Mouse (Mus musculus): Measurements from ENCODE around the gene Hs3st3b1.

Gene Hs3st3b1

DNA sequence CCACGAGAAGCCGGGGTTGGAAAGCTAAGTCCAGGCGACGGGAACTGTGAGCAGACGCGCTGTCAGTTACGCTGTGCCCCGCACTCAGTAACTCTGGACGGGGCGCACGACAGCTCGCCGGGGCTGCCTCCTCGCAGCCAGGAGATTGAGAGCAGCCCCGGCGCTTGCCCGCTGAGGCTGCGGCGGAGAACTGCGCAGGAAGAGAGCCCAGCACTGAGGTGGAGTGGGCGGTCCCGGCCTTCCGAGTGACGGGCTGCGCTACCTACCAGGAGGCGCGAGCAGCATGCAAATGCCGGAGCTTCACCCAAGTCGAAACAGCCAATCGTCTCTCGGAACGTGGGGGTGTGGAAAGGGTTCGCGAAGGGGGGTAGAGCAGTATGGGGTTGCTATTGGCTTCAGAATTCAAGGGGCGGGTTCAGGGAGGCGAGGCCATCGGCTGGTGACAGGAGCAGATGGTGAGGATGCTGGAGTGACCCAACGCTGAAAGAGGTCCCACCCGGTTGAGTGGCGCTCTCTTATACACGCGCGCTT lies at the start of gene Hs3st3b1:
Hs3st3b1 (minus strand) TSS at position 200 of the 531 bp plus-strand sequence.
- peak; percentile 87 for DNase-seq

DNA sequence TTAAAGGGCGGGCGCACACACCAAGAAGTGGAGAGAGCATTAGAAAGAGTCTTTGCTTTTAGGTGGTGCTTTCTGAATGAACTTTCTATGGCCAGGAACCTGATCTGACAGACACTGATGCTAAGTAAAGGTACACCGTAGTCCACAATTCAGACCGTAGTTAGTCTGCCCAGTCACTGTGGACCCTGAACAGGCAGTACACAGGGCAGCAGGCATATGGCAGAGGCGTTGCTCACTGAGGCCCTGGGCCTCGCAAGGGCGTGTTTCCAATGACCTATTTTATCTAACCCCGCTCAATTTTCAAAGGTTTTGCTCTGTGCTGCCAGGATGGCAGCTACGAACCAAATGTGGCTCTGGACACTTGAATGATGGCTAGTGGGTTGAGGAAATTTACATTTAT lies 49.4 kb upstream of the Hs3st3b1 start:
- DNase-seq, result no peak

DNA sequence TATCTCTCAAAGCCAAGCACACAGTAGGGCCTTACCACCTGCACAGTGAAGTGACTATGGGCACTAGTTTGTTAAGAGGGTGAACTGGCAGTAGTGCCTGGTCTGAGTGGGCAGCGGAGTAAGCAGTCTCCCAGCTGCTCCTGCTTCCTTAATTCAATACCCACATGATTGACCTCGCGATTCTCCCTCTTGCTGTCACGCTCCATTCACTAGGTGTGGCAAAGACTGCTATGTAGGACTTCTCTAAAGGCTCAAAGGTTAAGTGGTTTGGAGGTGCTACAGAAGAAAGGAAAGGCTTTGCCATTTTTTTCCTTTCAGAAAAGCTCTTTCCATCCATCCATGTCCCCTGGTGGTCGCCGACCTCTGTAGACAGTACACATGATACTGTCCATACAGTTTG lies 48.7 kb upstream of the Hs3st3b1 start:
- DNase-seq, result no peak

DNA sequence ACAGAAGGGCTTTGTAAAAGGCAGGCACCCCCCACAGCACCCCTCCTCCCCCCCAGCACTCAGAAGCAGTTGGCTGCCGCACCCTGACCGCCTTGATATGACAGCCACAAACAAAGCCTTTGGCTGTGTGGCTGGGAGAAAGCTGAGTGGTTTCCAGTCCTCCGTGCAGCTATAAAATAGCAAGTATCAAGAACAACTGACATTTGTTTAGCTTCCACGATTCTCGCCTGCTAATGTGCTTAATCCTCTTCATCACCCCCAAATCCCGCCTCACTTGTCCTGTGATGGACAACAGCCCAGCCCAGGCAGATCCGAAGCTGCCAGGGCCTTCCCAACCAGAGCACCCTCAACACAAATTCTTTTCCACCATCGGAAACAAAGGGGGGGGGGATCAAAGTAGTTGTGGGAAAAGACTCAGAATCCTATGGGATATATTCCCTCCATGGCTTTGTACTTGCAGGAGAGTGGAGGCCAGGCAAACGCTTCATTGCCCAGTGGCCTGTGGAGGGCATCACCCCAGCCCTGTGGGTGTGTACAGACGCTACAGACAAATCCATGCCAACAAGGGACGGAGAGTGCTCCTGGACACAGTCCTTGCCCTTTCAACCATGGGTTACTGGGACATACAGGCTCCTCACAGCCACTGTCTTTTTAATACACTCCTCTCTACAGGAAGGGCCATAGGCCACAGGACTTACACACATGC lies 47.3 kb upstream of the Hs3st3b1 start:
- DNase-seq, result peak; percentile 42

DNA sequence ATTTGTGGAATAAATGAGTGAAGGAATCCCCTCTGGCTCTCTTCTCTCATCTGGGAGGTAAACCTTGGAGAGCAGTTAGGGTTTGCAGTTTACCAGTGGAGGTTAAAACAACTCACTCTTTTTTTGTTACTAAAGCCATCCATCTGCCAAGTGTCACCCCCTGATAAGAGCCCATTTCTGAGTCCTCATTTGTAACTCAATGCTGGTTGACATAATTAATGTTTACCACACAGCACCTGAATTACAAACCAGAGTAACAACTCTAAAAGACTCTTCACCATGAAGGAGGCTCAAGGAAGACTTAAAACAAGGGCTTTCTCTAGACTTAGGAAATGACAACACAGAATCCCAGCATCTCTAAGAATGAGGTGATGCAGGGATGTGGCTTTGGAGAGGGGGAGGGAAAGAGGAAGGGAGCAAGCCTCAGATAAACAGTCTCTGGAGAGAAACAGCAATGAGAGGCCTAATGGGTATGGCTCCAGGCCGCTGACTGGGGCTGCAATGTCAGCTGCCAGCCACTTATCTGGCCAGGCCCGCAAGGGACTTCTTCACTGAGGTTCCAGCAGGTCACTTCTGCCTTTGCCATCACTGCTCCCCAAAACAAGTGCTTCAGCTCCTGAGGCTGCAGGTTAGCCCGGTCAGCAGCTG lies 46.4 kb upstream of the Hs3st3b1 start:
- DNase-seq, result peak; percentile 35

DNA sequence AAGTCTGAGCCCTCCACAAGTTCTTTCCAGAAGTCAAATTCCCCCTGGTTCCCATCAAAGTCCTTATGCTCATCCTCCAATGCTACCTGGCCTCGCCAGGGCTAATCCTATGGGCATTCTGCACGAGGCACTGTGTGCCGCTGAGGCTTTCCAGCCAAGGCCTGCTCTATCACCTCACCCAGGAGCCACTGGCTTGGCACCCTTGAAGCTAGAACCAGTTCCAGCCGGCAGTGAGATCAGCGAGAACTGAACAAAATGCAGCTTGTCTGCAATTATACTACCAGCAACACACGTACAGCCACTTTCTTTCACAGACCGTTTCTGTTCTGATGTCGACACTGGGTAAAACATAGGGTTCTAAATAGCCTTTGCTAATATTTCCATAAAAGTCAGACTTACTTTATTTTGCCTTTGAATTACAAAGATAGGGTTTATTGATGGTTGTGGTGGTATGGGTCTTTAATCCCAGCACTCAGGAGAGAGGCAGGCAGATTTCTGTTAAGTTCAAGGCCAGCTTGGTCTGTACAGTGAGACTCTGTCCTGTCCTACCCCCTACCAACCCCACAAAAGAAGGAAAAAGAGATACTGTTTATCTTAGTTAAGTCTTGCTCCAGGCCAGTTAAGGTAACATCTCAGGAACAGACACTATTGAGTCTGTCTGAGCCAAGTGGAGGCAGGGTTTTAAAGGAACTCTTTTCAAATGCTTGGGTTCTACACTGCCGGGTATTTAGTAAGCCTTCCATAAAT lies 45.7 kb upstream of the Hs3st3b1 start:
- DNase-seq, result no peak

DNA sequence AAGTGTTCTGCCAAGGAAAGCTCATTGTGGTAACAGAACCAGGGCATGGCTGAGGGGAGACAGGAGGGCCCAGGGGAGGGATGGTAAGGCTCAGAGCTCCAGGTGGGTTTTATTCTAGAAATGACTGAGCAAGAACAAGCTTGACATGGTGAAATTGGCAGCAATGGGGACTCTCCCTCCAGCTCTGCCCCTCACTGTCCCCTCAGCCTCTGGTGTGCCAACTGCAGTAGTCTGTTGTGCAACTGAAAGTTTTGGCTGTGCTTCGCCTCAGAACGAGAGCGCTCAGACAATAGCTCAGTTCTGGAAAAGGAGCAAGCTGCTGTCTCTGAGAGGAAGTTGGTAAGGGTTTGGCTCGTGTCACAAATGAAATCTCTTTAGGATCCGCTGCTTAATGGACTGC lies 43.3 kb upstream of the Hs3st3b1 start:
- no peak for DNase-seq

DNA sequence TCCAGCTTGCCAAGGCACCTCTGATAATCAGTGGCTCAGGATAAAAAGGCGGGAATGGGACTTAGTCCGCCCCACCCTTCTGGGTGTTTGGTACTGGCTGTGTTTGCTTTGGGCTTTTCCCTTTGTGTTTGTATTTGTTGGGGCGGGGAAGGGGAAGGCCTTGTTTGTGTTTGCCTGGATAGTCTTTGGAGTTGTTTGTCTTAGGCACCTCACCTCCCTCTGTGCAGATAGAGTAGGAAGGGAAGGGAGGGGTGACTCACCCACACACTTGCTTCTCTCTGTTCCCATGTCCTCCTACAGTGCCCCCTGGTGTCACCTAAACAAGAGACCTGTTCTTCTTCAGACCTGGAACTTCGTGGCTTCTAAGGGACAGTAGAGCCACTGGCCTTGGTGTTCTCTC lies 35.1 kb upstream of the Hs3st3b1 start:
- peak; percentile 45 for DNase-seq

DNA sequence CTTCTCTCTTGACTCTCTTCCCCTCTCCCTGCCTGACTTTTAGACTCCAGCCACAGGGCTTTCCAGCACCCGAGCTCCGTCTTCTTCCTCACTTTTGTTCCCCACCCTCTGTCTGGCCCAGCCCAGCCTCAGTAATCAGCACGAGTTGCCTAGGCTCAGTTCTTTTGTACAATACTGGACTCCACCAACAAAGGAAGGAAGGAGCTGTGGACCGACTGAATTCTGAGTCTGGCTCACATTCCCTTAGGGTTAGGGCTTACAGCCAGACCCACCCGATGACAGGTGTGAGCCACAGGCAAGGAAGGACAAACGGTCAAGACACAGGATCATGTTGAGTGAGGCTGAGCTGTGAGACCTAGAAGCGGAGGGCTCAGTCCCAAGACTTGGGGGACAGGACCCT lies 34.7 kb upstream of the Hs3st3b1 start:
- no peak for DNase-seq

DNA sequence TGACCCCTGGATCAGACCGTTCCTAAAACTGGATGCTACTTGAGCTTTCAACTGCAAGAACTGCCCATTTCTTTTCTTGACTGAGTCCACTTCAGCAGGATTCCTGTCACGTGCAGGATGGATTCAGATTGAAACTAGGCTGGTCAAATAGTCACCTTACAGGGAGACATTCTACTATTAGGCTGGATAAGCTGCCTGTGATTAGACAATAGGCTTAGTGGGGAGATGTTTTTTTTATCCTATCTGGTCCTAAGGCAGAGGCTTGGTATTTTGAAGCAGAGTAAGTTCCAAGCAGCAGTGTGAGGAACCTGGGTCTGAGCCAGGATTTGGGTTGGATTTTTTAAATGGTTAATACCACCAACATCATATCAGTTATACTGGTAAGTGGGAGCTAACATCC lies 31.8 kb upstream of the Hs3st3b1 start:
- DNase-seq, result no peak

DNA sequence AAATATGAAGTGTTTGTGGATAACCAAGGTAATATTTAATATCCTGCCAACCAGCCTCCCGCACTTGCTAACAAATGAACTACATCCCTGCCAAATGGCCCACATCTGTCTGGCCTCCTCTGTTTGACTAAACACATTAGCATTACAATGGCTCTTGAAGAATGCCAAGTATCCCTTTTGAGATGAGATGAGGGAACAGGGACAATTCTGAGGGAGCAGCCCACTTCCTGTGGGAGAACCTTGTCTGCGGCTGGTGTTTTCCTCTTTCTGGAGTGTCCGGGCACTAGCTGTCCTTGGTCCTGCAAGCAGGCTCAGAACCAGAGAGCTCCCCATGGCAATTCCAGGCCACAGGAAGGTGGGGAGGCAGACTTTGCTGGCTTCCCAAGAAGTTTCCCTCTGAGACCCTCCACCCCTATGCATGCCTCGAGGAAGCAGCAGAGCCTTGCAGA lies 30.7 kb upstream of the Hs3st3b1 start:
- no peak for DNase-seq

DNA sequence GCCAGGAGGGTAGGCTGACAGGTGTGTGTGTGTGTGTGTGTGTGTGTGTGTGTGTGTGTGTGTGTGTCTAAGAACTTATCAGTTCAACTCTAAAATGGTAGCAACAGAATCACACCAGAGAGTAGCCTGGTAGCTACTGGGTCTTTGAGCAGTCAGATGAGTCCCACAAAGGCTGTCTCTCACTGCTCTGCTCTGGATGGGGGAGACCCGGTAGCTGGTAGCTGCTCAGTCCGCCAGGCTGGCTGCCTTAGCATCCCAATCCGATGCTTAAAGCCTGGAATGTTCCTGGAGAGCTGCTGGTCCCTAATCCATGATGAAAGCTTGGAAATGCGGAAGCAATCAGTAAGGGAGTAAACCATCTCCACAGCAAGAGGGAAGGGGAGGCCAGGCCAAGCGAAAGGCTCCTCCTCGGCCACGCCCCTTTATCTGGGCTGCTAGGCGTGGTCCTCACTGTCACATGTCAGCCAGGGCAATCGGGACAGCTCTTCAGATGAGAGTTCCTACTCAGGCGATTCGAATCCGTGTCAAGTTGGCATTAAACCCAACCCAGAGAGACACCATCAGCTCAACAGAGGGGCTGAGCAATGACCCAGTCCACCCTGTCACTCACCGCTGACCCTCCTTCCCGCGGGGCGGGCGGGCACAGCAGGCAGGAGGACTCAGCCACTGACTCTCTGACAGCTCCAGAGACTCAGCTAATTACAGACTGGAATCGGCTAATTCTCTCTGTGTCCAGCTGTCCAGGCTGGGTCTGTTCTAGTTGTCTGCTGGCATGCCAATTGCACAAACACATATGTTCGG lies 29.9 kb upstream of the Hs3st3b1 start:
- peak; percentile 72 for DNase-seq

DNA sequence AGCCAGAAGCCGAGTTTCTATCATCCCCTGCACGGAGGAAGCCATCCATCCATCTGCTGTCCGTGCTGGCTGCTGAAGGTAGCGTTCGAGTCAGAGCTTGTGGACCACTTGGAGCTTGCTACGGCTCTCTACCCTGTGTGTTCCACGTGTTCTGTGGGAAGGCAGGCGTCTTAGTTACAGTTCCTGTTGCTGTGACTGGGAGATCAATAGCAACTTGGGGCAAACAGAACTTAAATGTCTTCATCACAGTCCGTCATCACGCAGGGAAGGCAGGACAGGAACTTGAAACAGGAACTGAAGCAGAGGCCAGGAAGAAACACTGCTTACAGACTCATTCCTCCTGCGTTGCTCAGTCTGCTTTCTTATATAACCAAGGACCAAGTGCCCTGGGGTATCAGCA lies 26.3 kb upstream of the Hs3st3b1 start:
- DNase-seq, result no peak

DNA sequence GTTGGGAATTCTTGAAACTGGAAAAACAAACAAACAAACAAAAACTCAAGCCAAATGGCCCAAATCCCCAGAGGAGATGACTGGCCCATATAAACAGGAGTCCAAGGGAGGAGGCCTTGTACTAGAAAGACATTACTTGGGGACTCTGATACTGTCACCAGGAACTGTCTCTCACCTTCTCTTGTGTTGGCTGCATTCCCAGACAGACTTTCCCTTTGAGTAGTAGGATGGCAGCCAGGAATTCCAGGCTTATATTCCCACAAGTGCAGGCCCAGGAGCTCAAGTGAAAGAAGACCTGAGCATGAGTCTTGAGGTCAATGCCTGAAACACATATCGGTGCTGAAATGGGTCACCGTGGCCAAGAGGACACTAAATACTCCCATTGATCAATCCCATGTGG lies 24.9 kb upstream of the Hs3st3b1 start:
- DNase-seq, result no peak

DNA sequence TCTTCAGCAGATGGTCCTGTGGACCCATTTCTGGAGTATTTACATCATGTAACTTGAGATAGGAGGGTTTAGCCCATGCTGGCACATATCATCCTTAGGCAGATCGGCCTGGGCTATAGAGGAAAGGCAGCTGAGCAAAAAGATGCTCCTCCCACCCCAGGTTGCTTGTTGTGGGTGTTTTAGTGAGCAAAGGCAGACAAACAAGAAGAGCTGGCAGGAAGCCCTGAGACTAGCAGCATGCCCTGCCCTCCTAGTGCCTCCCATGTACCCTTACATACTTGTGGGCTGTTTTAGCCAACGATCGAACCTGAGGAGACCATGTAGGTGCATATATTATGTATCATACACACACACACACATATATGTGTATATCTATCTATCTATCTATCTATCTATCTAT lies 21.9 kb upstream of the Hs3st3b1 start:
- no peak for DNase-seq

DNA sequence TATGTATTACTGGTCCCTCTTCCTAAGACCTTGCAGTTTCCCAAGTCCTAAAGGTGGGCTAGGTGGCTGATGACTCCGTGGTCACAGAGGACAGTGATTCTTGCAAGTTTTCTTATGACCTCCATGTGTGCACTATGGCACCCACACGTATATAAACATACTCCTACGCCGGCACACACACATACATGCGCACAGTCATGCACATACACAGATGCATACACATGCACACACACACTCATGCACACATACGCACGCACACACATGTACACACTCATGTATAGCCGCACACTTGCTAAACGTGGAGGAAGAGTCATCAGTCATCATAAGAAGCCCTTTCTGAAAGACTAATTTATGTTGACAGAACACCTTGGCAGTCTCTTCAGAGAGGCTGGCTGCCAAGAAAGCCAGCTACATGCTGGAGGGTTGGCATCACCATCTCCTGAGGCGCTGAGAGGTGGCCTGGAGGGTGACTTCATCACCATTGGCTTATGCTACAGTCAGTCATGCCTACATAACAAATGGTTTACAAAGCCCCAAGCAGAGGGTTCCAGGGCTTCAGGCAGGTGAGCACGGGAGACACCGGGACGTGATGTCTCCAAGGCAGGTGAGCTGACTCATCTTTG lies 21.3 kb upstream of the Hs3st3b1 start:
- DNase-seq, result no peak

DNA sequence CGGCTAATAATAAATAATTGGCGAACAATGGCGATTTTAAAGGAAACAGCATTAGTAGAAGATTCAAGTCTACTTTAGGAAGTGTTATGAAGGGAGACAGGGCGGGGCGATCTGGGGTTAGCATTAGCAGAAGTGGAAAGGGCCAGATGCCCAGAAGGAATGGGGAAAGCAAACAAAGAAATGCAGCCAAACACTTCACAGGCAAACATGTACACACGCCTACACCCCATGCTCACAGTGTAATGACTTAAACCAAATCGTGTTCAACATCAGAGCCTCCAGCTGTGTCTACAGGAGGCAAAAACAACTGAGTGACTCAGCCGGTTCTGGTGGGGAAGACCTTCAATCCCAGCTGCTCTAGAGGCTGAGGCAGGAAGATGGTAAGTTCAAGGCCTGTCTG lies 20.1 kb upstream of the Hs3st3b1 start:
- no peak for DNase-seq

DNA sequence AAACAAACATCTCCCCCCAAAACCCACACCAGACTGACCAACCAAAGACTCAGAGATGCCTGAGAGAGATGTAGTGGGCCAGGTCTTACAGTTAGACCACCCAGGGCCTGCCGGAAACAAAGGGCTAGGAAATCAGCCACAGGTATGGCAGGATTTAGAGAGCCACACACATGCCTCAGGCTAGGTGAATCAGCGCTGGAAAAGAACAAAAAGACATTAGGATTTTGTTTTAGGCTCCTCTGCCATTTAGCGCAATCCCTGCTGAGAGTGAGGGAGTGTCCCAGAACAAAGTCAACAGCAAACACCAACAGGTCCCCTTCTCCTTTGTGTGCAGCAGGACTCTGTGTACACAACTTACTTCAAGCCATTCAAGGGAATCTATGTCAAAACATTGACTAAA lies 14.6 kb upstream of the Hs3st3b1 start:
- no peak for DNase-seq

DNA sequence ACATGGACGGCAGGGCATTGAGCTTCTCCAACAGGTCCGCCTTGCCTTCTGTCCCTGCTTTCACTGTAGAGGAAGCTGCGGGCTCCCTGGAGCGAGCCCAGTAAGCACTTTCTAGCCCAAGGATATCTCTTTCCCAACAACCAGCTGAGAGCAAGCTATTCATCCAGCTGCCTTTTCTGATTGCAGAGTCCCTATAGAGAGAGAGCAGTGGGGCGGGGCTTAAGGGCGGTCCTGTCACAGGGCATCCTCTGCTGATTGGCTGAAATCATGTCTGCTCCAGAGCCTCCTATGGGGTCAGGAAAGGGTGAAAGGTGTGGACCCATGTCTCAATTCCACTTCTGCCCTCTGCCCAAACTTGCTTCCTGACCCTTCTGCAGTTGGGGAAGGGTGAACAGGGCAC lies 4.8 kb upstream of the Hs3st3b1 start:
- DNase-seq, result peak; percentile 32

DNA sequence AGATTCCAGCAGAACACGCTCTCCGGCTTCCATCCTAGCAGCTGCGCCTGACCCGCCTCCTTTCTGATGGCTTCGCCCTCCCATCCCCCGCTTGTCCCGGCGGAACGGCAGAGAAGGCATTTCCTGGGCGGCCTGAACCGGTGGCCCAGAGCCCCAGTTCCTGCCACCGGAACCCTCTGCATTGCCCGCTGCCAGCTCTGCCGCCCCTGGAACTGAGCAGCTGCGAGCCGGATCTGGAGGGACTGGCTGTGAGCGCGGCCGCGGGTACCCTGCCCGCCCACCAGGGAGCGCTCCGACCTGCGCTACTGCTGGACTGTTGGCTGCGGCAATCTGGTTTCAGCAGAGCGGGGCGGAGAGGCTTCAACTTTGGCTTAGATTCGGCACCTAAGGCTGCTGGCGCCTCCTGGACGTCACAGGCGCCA lies 3.1 kb upstream of the Hs3st3b1 start:
- peak; percentile 75 for DNase-seq

DNA sequence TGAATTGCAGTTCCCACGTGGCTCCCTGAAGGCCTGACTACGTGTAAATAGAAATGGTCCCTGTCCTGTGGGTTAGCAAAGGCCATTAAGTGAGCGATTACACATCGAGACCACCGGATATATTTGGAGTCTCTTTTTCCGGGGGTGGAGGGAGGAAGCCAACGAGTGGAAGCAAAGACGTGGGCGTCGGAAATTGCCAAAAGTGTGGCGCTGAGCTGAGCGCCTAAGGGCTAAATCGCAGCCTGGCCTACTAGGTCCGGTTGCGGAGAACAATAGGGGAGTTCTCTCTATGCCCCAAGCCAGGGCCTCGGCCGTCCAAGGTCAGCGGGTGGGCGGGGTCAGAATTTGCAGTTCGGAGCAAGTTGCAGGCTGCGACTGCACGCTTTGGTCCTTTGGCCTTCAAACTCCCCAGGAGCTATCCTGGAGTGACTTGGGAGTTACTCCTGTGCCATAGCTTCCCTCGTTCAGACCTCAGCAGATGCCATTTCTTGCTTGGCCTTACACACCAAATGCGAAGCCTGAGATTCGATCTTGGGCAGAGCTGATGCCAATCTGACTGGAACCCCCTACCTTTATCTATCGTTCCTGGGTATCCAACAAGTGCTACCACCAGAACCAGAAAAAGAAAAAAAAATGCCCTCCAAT lies 2.3 kb upstream of the Hs3st3b1 start:
- peak; percentile 36 for DNase-seq

DNA sequence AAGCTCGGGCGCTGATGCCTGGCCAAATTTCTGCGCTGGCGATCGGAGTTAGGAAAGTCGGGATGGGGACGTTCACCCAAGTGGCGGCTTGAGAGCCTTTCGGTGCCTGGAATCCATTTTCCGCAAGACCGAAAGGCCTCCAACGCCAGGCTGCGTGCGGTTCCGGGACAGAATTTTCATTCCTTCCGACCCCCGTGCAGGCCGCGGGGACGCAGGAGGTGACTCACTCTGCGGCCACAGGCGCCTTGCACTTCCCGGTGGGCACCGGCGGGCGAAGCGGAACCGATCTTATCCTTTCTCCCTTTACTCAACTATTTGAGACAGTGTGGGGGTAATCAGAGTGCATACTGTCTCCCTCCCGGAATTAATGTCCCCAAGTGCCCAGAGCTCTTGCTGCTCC lies 1.3 kb upstream of the Hs3st3b1 start:
- DNase-seq, result peak; percentile 20

All from liver (tissue).